ENCODE assay signal across 12 mouse cellular contexts in genomic region chr8:126802641-126803040, GRCm38 (mm10).
"Had no signal": no experiment of that assay in that cellular context is flagged by ENCODE, and none has a peak within 500 bp of the region (broad histone marks: within the 10 kb centered on the region; RNA-seq: fewer than 3 reads in every experiment).

No protein-coding gene starts in this region.

- H3K27me3 ChIP-seq: kidney, embryonic 15.5 days; limb, embryonic 13.5 days; midbrain, embryonic 15.5 days; neural tube, embryonic 12.5 days had no signal

- H3K9ac ChIP-seq: kidney, embryonic 15.5 days; limb, embryonic 13.5 days; midbrain, embryonic 15.5 days; neural tube, embryonic 12.5 days had no signal

- H3K4me3 ChIP-seq: kidney, embryonic 15.5 days; limb, embryonic 13.5 days; midbrain, embryonic 15.5 days; neural tube, embryonic 12.5 days had no signal

- H3K4me1 ChIP-seq: midbrain, embryonic 15.5 days had no signal

- H3K27ac ChIP-seq: kidney, embryonic 15.5 days; limb, embryonic 13.5 days; midbrain, embryonic 15.5 days; neural tube, embryonic 12.5 days had no signal

- DNase-seq: kidney, adult 2 months; kidney, postnatal 14 days; left cerebral cortex, postnatal 4 days; lung, adult 18-20 months; retina, postnatal 1 day; thymus, postnatal 4 days had no signal

- H3K4me2 ChIP-seq: kidney, embryonic 15.5 days; limb, embryonic 13.5 days; liver, embryonic 11.5 days; midbrain, embryonic 11.5 days; midbrain, embryonic 15.5 days; neural tube, embryonic 12.5 days had no signal

- H3K36me3 ChIP-seq: kidney, embryonic 15.5 days; limb, embryonic 13.5 days; midbrain, embryonic 15.5 days; neural tube, embryonic 12.5 days had no signal

- H3K9me3 ChIP-seq: kidney, embryonic 15.5 days; limb, embryonic 13.5 days; midbrain, embryonic 15.5 days; neural tube, embryonic 12.5 days had no signal

- ATAC-seq: midbrain, embryonic 15.5 days had no signal
